Mouse (Mus musculus) ES-E14 (cell line): ENCODE data around the gene 4930539E08Rik. TPM values are rescaled to one million over a fixed set of nuclear protein-coding genes. Genes with fewer than 3 reads are reported as not detected.

Source experiments
- DNase-seq: peaks from one replicate; pipeline ENCODE4 v3.0.0-alpha.2; 2013; ENCODE audit warnings: low read depth, low spot score
- H3K27ac ChIP-seq: 2 replicates; pipeline ENCODE4 v1.5.1; 2012; ENCODE audit warnings: low read depth, mild to moderate bottlenecking, low read length, moderate library complexity, mixed read lengths; ENCODE audit not compliant: poor library complexity, insufficient read depth, severe bottlenecking
- H3K36me3 ChIP-seq: 2 replicates; pipeline ENCODE4 v1.6.1; 2012; ENCODE audit warnings: mild to moderate bottlenecking, low read length, moderate library complexity, mixed read lengths; ENCODE audit not compliant: control insufficient read depth, poor library complexity, insufficient read depth, severe bottlenecking
- H3K4me1 ChIP-seq, 2 experiments: fragments of 150-350 bp in 1 of 2; sonication (generic) in 1 of 2; 2 replicates each; pipeline ENCODE4 v1.6.1; 2012; ENCODE audit warnings: low read length in 2 of 2, mild to moderate bottlenecking in 1 of 2, mixed read lengths in 1 of 2; ENCODE audit not compliant: control insufficient read depth in 2 of 2, insufficient read depth in 2 of 2, poor library complexity in 1 of 2
- H3K4me3 ChIP-seq, 2 experiments: fragments of 150-350 bp in 1 of 2; sonication (generic) in 1 of 2; 2 replicates each; pipeline ENCODE4 v1.5.1; 2012; ENCODE audit warnings: low read length in 2 of 2, low read depth in 1 of 2, mild to moderate bottlenecking in 1 of 2, mixed read lengths in 1 of 2; ENCODE audit not compliant: insufficient read depth in 1 of 2, poor library complexity in 1 of 2, severe bottlenecking in 1 of 2
- H3K9ac ChIP-seq: 2 replicates; pipeline ENCODE4 v1.6.1; 2012; ENCODE audit warnings: low read depth, mild to moderate bottlenecking, low read length, mixed read lengths; ENCODE audit not compliant: poor library complexity, insufficient read depth, severe bottlenecking
- H3K9me3 ChIP-seq: fragments of 150-350 bp; sonication (generic); 2 replicates; pipeline ENCODE4 v1.6.1; 2012; ENCODE audit warnings: low read depth, mild to moderate bottlenecking, low read length; ENCODE audit not compliant: control insufficient read depth, insufficient read depth
- CHD2 ChIP-seq: IDR thresholded peaks from 2 replicates; pipeline ENCODE4 v1.6.1; 2014; ENCODE audit warnings: mild to moderate bottlenecking, low read depth, low read length, inconsistent platforms
- HCFC1 ChIP-seq: IDR thresholded peaks from 2 replicates; pipeline ENCODE4 v1.6.1; 2012; ENCODE audit warnings: low read length, inconsistent platforms, borderline replicate concordance; ENCODE audit not compliant: insufficient read depth
- MAFK ChIP-seq: IDR thresholded peaks from 2 replicates; pipeline ENCODE4 v1.6.1; 2014; ENCODE audit warnings: mild to moderate bottlenecking, low read depth, low read length, inconsistent platforms; ENCODE audit not compliant: insufficient read depth
- ZC3H11A ChIP-seq: IDR thresholded peaks from 2 replicates; pipeline ENCODE4 v1.6.1; 2012; ENCODE audit warnings: low read depth, mild to moderate bottlenecking, inconsistent platforms, low read length, borderline replicate concordance
- ZNF384 ChIP-seq: IDR thresholded peaks from 2 replicates; pipeline ENCODE4 v1.6.1; 2012; ENCODE audit warnings: low read depth, low read length, inconsistent platforms
- in situ Hi-C, 2 experiments: fragments of 600-800 bp; cut with MboI; formaldehyde crosslinking; loops; one replicate each; pipeline ENCODE4 v1.15.1; 2025; ENCODE audit warnings: low sequenced_read_pairs in 2 of 2, inconsistent platforms in 1 of 2; ENCODE audit not compliant: unreplicated experiment in 2 of 2
- total RNA-seq: library from RNA; depleted of rRNA; stranded (reverse); fragments of 300-350 nt; gene quantifications from 2 replicates; pipeline ENCODE4 v1.2.3, GENCODE M21; 2012

Gene 4930539E08Rik
- total RNA-seq, 1 experiment, result 1.2 TPM

DNA sequence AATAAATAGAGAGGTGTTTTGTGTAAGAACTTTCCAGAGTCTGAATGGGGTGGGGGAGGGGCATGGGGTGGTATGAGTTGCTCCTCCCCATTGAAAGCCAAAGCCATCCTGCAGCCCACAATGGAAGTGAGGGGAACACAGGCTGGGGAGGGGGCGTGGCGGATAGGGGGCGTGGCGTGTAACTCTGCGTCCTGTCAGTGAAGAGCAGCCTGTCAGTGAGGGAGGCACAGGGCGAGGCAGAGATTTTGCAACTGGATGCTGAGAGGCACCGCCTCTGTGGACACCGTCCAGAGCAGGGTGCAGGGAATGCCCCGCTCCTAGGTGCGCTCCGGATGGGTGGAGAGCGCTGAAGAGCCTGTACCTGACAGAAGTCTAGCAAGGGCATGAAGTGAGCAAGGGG is 56.9 kb downstream of the 4930539E08Rik start, which contains the start of gene Pnpla1:
Gene Pnpla1, plus strand, starts transcription at position 207 of the 400 bp plus-strand sequence.
- Histone ChIP-seq H3K9me3 (no peaks in the 10 kb centered on the region), H3K27ac (no peak within 1 kb of the TSS), H3K4me1 (peaks cover 0 to 4% of the 10 kb centered on the region in 2 experiments; a peak in 1 of 4 replicates), H3K36me3 (no peaks in the 10 kb centered on the region), H3K9ac (no peak within 1 kb of the TSS; the same call in 1 of the 2 replicates), H3K4me3 (no peak within 1 kb of the TSS; a peak in 1 of 4 replicates)
- no peak for DNase-seq
- TF ChIP-seq HCFC1 (no peak), MAFK (no peak), ZC3H11A (no peak), ZNF384 (no peak), CHD2 (no peak)
- in situ Hi-C loops, result no loop called here

DNA sequence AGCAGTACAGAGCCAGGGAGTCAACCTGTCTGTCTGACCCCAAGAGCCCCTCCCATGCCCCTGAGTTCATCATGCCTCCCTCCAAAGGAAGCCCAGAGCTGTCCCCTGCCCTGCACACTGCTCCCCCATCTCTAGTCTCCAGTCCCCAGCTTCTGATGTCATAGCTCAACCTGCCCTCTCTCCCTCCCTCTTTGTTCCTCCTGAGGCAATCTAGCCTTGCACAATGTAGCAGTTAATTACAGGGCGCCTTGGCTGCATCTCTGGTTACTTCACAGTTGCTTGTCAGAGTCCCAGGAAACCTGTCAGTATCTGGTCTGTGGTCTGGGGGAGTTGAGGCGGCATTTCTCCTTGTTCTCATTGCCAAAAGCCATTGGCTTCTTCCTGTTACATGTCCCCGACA is 59.1 kb downstream of the 4930539E08Rik start:
- Histone ChIP-seq H3K27ac (no peak overlapping the region), H3K36me3 (no peaks in the 10 kb centered on the region), H3K9ac (no peak overlapping the region), H3K4me1 (peaks cover 0 to 4% of the 10 kb centered on the region in 2 experiments; a peak in 1 of 4 replicates), H3K9me3 (no peaks in the 10 kb centered on the region), H3K4me3 (no peak overlapping the region)
- in situ Hi-C loops, result no loop called here
- TF ChIP-seq ZC3H11A, result no peak
- no peak for TF ChIP-seq ZNF384
- TF ChIP-seq CHD2, result no peak
- TF ChIP-seq MAFK, result no peak
- TF ChIP-seq HCFC1, result no peak
- DNase-seq, result no peak

DNA sequence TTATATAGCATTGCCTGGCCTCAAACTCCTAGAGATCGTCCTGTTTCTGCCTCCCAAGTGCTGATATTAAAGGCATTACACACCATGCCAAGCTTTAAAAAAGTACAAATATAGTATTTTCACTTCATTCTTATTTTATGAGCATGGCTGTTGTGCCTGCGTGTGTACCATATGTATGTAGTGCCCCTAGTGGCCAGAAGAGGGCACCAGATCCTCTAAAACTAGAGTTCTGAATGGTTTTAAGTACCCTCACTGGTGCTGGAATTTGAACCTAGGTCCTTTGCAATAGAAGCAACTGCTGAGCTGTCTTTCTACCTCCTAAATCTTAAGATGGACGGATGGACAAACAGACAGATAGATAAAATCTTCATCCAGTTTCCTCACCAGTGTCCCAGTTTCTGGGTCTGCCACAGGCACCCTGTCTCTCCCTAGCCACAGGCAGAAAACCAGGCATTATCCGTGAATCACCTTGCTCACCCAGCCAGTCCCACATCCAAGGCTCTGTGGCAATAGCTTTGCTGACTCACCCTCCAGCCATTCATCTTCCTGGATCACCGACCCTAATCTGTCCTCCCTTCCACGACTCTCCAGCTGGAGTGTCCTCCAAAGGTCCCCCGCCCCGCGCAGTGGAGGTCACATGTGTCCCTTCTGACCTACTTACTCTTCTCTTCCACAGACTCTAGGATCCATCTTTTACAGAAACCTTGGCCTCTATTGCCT is 59.8 kb downstream of the 4930539E08Rik start:
- no peak overlapping the region for H3K4me3 ChIP-seq
- peaks cover 0 to 4% of the 10 kb centered on the region in 2 experiments; a peak in 1 of 4 replicates for H3K4me1 ChIP-seq
- no peak overlapping the region for H3K9ac ChIP-seq
- in situ Hi-C loops, result no loop called here
- DNase-seq, result peak; percentile 63
- no peaks in the 10 kb centered on the region for H3K9me3 ChIP-seq
- TF ChIP-seq CHD2 (no peak), ZNF384 (no peak), HCFC1 (no peak), ZC3H11A (no peak), MAFK (no peak)
- H3K27ac ChIP-seq, result no peak overlapping the region
- H3K36me3 ChIP-seq, result no peaks in the 10 kb centered on the region

DNA sequence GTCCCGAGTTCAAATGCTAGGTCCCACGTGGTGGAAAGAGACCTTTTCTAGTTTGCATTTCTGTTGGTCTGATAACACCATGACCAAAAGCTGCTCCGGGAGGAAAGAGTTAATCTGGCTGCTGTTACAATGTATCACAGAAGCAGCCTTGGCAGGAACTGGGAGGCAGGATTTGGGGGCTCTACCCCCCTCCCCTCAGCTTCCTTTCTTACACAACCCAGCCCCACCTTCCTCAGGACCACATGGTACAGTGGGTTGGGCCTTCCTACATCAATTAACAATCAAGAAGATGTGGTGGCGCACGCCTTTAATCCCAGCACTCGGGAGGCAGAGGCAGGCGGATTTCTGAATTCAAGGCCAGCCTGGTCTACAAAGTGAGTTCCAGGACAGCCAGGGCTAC is 60.7 kb downstream of the 4930539E08Rik start:
- Histone ChIP-seq H3K27ac (no peak overlapping the region), H3K4me1 (peaks cover 0 to 4% of the 10 kb centered on the region in 2 experiments; a peak in 1 of 4 replicates), H3K4me3 (no peak overlapping the region), H3K36me3 (no peaks in the 10 kb centered on the region), H3K9ac (no peak overlapping the region), H3K9me3 (no peaks in the 10 kb centered on the region)
- no peak for DNase-seq
- TF ChIP-seq MAFK (no peak), CHD2 (no peak), ZNF384 (no peak), ZC3H11A (no peak), HCFC1 (no peak)
- in situ Hi-C loops, result no loop called here
